Mouse (Mus musculus): ENCODE measurements around the gene Wdtc1.

- no peak for TF ChIP-seq TAL1 (IDR thresholded peaks at IDR 0.05; ENCODE audit: low read length)
- TF ChIP-seq POLR2A (IDR thresholded peaks at IDR 0.05; ENCODE audit: control insufficient read depth in 1 of 2, insufficient read depth in 1 of 2, low read depth in 1 of 2, low read length in 2 of 2, poor library complexity in 1 of 2), result no peak
- no peak for TF ChIP-seq UBTF (IDR thresholded peaks at IDR 0.05; ENCODE audit: borderline replicate concordance, insufficient read depth, low read depth, low read length)
- no peak for TF ChIP-seq ZKSCAN1 (IDR thresholded peaks at IDR 0.05; ENCODE audit: low read depth, low read length)
- no peak for TF ChIP-seq JUND (IDR thresholded peaks at IDR 0.05; ENCODE audit: low read depth, low read length)
- no peak for TF ChIP-seq USF2 (IDR thresholded peaks at IDR 0.05; ENCODE audit: borderline replicate concordance in 1 of 2, insufficient read depth in 1 of 2, low read depth in 1 of 2, low read length in 2 of 2)
- TF ChIP-seq CTCF (IDR thresholded peaks at IDR 0.05 in 2 of 3, conservative IDR thresholded peaks at IDR 0.05 in 1 of 3; ENCODE audit: control insufficient read depth in 1 of 3, insufficient read depth in 1 of 3, low read depth in 2 of 3, low read length in 3 of 3, poor library complexity in 1 of 3, severe bottlenecking in 1 of 3), result no peak
- TF ChIP-seq GATA1 (IDR thresholded peaks at IDR 0.05; ENCODE audit: low read depth, low read length), result no peak
- TF ChIP-seq MAFK (IDR thresholded peaks at IDR 0.05; ENCODE audit: borderline replicate concordance, low read depth, low read length), result no peak
These were observed 47.5 kb downstream of the Wdtc1 start for GRCm38 (mm10) chr4:133305825-133306224.

Data from MEL (cell line).